Mouse (Mus musculus) layer of hippocampus, postnatal 25 days (tissue): Measurements from ENCODE around the gene Limk2. TPM values are rescaled to one million over a fixed set of nuclear protein-coding genes. Genes with fewer than 3 reads are reported as not detected.

Source experiments
- DNase-seq, 2 experiments: peaks; one replicate each; pipeline ENCODE4 v3.0.0; 2022; ENCODE audit warnings: mixed read lengths in 2 of 2, low spot score in 1 of 2; ENCODE audit errors: extremely low spot score in 1 of 2
- total RNA-seq, 2 experiments: library from RNA; stranded (reverse); gene quantifications; 2 replicates each; pipeline ENCODE4 v1.2.3; 2021

The Limk2 gene
- total RNA-seq, 2 experiments from 2014 or later: 83.1 to 104 TPM

DNA sequence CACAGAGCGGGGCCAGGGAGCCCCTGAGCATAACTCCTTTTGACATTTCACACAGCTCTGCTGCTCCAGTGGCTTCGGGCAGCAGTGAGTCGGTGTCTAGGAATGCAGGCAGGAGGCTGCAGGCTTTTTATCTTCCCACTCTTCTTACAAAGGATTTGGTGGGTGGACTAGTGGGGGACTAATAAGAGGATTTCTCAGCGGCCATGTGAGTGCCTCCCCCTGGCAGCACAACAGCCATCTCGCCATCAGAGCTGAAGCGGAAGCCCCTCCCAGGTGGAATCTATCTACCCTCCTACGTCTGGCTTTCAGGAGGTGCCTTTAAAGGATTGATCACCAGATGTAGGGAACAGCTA, 34.7 kb downstream of the Limk2 start:
- no peak for DNase-seq

DNA sequence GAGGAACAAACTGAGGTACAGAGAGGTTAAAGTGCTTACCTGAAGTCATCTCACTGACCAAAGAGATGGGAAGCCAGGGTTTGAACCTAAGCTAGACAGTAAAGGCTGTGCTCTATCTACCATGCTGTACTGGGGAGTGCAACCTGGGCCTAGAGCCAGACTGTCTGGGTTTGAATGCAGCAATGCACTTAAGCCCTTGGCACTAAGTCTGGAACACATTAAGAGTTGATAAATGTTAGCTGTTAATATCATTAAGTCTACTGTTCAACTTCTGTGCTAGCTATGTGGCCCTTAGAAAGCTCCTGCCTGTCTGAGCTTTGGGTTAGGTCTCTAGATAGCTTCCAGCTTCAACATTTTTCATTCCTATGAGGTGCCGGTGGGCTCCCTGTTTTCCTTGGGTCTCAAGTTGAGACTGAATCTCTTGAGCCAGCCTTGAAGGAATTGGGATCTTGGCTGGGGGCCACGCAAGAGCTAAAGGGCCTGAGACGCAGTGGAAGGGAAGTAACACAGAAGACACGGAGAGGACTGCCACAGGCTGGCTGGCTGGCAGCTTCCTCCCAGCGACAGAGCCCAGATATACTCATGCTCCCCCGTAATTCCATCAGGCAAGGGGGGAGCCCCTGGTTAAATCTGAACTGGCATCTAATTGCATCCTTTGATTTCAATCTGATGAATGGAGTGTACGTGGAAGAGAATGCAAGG, 35.2 kb downstream of the Limk2 start:
- DNase-seq: no peak

DNA sequence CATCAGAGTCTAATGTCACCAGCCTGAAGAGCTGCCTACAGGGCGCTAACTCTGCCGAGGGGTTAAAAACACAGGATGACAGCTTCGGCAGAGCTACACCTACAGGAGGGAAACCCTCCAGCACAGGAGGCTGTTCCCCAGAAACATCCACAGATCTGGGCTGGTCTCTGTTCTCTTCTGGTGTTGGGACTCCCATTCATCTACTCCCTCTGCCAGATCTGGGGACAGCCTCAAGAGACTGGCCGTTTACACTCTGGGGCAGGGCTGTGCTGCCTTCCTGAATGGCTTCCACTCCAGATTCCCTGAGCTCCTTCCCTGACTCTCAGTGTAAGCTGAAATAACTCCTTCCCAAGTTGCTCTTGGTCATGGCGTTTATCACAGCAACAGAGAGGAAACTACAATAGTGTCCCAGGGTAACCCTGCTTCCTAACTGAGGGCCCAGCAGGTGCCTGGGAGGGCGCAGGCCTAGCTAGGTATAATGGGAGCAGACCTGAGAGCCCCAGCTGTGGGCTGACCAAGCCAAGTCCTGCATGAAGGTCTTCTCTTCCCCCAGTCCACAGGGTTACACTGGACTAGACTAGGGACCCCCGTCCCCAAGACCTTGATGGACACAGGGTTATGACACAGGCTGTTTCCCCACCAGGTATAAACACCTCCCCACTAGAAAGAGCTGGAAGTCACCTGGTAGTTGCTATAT, 37.2 kb downstream of the Limk2 start:
- DNase-seq: no peak

DNA sequence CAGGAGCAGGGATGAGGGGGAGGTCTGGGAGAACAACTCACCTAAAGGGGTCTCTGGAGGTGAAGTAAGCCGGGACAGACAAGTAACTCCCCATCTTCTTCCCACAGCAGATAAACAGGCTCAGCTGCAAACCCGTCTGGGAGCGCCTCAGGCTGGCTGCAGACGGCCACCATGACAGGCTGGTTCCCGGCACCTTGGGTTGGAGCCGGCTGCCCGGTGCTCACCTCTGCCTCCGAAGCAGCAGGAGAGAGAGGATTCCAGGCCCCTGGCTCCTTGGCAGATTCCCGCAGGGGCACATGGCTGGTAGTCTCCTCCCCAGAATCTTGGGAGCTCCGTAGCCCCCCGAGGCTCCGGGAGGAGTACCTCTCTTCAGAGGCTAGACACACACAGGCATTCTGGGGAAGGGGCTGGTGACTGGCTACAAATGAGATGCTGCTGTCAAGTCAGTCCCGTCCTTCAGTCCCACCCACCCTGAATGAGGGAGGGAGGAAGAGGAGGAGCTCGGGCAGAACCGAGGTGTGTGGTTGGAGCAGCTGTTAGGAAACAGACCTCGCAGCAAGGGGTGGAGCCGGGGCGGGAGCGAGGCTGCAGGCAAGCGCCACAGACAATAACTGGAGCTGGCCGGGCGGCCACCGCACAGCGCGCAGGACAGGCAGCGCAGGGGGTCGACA, 37.9 kb downstream of the Limk2 start:
- DNase-seq: peak; percentile 64 to 70

DNA sequence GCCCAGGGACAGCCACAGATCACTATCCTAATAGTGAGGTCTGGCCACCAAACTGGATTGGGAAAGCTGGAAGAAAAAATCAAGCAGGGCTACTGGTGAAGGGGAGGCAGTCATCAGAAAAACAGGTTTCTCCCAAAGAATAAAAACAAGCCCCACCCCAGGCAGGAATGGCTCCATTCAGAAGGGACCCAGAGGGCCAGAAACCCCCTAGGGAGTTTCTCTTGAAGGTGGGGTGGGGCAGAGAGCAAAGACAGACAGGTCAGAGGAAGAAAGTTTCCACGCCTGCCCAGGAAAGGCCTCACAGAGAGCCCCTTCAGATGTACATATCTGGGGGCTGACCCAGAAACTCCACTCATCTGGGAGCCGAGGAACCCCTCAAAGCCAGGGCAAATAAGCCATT, 38.8 kb downstream of the Limk2 start:
- DNase-seq: no peak

DNA sequence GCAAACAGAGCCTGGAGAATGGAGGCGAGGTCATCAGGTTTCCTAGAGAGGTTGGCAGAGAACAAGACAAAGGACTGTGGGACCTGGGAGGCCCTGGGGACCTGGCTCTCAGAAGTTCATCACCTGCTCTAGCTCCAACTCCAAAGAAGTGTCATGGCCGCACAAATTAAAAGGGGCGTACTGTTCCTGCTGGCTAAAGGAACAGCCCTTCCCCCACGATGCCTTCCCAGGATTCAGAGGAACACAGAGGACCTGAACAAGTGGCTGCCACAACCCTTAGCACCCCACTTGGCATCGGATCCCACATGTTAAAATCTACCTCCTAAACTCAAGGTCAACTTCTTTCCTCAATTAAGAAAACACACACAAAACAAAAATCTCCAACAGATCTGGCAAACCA, 39.5 kb downstream of the Limk2 start:
- no peak for DNase-seq

DNA sequence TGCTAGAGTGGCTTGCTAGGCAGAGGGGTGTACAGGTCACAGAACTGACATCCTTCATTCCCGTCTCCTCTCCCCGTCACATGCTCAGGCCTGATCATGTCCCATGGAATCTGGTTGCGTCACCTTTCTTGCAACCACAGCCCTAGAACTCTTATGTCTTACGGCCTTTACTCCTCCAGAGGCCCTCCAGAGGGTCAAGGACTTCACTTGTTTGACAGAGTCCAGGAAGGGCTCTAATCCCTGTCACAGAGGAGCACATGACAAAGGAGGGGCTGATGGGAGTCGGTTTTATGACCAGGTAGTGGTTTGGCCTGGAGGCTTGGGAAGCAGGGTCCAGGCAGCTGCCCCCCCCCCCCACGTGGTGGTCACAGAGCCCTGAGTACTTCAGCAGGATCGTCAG, 40.0 kb downstream of the Limk2 start:
- DNase-seq: no peak

DNA sequence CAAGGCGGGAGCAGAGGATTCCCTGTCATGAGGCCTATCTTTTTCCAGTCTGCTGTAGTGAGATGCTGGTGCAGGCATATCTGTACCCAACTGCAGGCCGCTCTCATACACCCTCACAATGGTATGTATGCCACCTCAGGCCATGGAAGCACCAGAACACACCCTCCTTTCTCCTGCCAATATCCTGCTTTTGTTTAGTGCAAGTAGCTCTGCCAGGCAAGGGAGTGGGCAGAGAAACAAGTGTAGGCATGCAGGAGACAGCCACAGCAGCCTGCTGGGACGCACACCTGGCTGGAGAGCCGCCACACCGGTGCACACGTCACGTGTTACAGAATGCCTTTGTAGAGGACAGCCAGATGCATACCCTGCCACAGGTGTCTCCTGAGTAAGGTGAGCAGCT, 42.6 kb downstream of the Limk2 start:
- no peak for DNase-seq

DNA sequence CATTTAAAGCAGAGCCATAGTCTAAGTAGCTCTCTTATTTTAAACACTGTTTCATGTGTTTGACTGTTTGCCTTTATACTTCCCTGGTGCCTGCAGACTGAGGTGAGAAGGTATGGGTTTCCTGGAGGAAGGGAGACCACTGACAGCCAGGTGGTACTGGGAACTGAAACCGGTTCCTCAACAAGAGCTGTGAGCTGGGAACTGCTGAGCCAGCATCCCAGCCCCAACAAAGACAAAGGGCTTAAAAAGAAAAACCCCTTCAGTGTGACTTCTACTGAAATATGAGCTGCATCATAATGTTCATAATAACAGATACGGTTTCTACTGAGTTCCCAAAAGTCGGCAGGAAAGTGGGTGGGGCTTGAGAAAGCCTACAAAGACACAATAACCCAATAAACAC, 46.1 kb downstream of the Limk2 start:
- no peak for DNase-seq

DNA sequence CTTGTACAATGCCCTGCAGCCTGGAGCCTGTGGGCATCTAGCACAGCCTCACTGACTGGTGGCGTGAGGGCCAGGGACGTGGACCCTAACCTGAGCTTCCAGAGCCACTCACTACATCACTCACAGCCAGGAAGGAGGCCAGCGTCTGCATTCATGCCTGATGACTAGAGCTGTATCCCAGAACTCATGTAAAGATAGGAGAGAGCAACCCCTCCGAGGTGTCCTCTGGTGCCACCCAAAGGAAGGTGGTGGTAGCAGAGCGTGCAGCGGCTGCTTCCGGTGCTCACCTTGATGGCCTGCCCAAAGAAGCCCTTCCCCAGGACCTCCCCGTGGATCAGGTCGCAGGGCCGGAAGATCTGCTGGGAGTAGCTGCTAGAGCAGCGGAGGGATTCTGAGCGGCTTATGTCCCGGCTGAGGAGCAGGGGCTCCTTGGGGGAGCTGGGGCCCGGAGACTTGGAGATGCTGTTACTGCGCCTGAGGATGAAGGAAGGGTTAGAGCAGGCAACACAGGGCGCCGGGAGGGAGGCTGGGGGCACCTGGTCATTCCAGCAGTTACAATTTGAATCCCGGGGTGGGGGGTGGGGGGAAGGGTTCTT, 55.9 kb downstream of the Limk2 start:
- no peak for DNase-seq

DNA sequence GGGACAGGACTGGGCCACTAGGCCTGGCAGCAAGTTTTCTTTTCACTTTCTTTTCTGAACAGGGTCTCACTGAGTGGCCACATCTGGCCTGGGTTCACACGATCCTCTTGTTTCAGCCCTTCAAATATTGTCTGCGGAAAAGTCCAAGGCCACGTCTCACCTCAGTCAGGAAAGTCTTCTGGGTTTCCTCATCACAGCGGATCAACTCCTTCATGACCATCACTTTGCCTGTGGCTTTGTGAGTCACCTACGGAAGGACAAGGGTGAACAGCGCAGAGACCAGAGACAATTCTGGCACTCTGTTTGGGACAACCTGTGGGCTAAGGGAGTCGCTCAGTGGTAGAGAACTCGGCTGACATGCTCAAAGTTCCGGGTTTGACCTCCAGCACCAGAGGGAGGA, 56.9 kb downstream of the Limk2 start:
- no peak for DNase-seq

DNA sequence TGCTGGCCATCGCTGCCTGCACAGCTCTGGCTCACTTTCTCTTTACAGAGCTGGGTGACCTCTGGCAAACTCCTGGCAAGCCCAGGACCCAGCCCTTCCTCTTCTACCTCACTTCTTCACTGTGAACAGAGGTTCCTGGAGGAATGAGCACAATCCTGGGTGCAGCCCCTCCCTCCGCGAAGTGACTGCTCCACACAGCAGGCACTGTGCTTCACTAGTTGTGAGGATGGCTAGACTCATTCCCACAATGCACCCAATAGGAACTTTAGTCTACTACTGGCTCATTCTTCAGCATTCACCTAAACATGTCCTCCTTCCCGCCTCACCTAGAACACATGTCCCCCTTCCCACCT, 59.7 kb downstream of the Limk2 start:
- DNase-seq: no peak

DNA sequence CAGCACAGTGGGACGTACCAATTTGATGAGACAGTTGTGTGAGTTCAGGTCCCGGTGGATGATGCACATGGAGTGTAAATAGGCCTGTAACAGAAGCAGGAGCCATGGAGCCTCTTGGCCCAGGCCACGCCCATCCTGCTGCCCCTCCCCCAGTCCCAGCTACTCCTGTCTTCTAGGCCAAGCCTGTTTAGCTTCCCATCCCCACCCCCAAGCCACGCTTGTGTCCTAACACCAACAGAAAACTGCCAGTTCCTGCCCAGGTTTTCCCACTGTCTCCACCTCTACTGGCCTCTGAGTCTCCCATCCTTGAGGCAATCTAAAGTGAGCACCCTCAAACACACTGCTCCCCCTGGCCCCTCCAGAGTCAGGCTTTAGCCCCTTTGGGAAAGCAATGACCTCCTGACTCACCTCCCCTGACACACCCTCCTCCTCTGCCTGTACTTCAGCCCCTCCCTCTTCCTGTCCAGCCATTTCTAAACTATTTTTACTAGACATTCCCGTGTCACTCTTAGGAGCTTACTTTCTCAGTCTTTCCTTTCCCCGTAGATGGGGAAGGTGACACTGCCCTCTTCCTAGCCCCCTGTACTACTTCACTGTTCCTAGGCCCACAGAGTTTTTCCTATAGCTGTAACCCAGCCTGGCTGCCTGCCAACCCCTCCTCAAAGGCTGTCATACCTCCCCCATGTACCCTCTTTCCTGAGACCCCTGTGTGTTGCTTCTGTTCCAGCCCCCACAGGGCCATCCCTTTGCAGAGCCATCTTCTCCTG, 60.2 kb downstream of the Limk2 start:
- no peak for DNase-seq

DNA sequence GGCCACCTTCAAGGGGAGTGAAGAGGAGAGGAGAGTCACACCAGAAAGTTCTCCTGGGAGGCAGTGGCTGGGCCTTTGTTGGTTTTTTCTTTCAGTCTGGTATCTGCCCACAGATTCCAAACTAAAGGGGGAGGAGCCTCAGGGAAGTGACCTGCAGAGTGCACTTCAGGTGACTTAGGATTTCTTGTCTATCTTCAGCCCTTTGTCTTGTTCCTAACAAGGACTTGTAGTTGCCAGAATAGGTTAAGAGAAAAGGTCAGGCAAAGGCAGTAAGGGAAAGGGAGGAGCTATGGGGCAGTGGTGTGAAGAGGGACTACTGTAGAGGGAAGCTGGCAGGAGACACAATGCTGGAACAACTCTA, 61.2 kb downstream of the Limk2 start:
- no peak for DNase-seq

DNA sequence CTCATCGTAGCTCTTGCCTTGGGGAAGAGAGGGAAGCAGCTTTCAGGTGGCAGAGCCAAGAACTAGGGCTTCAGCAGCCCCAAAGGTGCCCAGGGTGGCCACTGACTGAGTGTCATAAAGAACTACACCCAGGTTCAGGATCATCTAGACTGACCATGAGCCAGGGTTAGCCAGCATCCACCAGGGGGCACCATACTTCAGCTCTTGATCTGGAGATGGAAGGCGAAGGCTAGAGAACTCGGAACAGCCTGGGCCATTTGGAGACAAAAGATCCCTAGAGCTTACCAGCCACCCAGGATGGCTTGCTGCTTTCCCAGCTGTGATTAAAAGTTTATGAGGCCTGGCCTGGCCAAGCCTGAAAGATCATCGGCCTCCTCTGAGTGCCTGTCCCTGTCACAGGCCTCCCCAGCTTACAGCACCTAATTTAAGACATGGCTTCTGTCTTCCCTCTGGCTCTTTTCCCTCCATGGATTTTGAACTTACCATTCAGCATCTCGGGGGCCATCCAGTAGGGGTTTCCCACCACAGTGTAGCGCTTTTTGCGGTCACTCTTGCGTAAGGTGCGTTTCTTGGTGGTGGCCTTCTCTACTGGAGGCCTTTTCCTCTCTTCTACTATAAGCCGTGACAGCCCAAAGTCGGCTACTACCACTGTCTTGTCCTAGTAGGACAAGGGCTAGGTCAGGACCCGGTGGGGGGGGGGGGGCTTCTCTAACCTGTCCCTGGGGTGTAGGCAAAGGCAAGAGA, 61.7 kb downstream of the Limk2 start:
- peak; percentile 74 to 91 for DNase-seq

DNA sequence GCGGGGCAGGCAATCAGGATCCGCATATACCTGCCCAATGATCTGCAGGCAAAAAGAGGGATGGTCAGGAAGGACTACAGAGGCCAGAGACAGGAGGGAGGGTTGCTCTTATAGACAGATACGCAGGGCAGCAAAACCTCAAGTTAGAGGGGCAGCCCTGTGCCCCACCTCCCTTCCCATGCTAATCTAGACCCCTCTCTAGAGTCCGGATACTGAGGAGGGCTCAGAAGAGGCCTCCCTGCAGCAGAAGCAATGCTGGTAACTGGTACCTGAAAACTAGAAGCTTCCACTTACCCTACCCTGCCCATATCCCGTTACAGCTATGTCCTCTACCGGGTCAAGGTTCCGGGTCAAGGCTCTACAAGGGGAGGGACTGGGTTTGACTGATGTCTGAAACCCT, 62.6 kb downstream of the Limk2 start:
- DNase-seq: no peak

DNA sequence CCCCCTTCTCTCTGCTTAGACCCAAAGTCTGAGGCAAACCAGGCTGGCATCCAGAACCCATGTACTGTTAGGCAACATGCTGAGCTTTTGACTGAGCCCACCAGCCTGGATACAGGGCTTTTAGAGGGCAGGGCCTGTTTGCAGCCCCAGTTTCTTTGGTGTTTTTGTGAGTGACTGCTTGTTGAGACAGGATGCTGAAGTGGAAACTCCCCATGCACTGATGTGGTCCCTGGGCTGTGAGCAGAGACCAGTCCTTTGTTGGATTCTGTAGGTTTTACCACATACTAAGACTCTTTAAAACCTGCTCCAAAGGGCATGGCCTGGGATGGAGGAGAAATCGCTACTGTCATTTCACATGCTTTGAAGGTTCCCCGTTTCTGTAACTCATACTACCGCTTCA, 64.1 kb downstream of the Limk2 start:
- DNase-seq: no peak

DNA sequence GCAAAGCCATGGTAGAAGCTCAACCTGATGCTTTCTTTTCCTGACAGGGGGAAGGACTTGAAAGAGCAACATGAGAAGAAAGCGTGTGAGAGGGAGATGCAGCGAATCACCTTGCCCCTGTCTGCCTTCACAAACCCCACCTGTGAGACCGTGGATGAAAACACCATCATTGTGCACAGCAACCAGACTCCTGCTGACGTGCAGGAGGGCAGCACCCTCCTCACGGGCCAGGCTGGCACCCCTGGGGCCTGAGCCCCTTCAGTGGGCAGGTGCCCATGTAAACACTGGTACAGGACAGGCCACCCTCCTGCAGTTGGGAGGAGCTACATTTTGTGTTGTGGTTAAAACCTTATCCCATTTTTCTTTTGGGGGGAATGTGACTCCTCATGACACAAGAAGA, 67.5 kb downstream of the Limk2 start:
- no peak for DNase-seq

DNA sequence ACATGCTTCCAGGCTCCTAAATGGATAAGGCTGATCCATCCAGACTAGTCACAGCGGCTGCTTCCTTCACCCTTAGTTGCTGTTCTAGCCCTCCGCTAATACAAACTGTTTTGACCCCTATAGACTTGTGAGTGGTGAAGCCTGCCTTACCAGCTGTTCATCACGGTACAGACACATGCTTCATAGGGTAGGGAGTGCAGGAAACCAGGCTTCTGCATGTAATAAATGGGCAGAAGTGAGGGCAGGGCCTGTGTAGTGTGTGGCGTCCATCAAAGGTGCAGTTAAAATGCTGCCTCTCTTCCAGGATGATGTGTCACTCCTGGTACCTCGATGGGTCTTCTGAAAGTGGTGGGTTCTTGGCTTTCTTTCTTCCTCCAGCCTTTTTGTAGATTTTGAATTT, 71.0 kb downstream of the Limk2 start:
- DNase-seq: no peak
